Mouse (Mus musculus) embryonic stem cell, embryonic (primary cell): ENCODE data around the gene Lpar3.

Source experiments
- CTCF ChIA-PET, 4 experiments: fragments of 300-600 bp in 2 of 4; fragments of 350-600 bp in 2 of 4; sonication (Branson Sonifier 250); formaldehyde crosslinking; loops; one replicate each; lab custom pipeline; 2022; ENCODE audit warnings: inconsistent platforms in 2 of 4; lab: Charles Lee
- POLR2A ChIA-PET, 4 experiments: fragments of 300-600 bp in 2 of 4; fragments of 350-600 bp in 2 of 4; sonication (Branson Sonifier 250); formaldehyde crosslinking; loops; one replicate each; lab custom pipeline; 2022; ENCODE audit warnings: antibody characterized with exemption in 4 of 4, inconsistent platforms in 1 of 4; lab: Charles Lee

Gene Lpar3

GRCm38 (mm10) chr3:146237676-146238075, 16.9 kb downstream of the Lpar3 start:
- CTCF ChIA-PET: no interaction called here
- POLR2A ChIA-PET: interaction anchor here in 1 of 4 experiments (1.0 kb wide), 1 partner anchor 35 kb away, joined by 3 read pairs; no protein-coding TSS in a partner anchor

GRCm38 (mm10) chr3:146244630-146245029, 23.9 kb downstream of the Lpar3 start:
- CTCF ChIA-PET: no interaction called here
- POLR2A ChIA-PET: no interaction called here

- CTCF ChIA-PET: interaction anchor here in 3 of 4 experiments (0.7 to 1.0 kb wide), 5 partner anchors 16 to 69 kb away, joined by 3 to 4 read pairs (median 3); no protein-coding TSS in a partner anchor
- POLR2A ChIA-PET: no interaction called here
Measured at GRCm38 (mm10) chr3:146246557-146246956, 25.8 kb downstream of the Lpar3 start.

- ChIA-PET POLR2A (no interaction called here), CTCF (interaction anchor here in 3 of 4 experiments (0.7 to 1.0 kb wide), 4 partner anchors 16 to 69 kb away, joined by 3 to 4 read pairs (median 3); no protein-coding TSS in a partner anchor)
Measured at GRCm38 (mm10) chr3:146246992-146247391, 26.2 kb downstream of the Lpar3 start.

GRCm38 (mm10) chr3:146249895-146250294, 29.1 kb downstream of the Lpar3 start:
- ChIA-PET CTCF (no interaction called here), POLR2A (no interaction called here)

GRCm38 (mm10) chr3:146251771-146252170, 31.0 kb downstream of the Lpar3 start:
- POLR2A ChIA-PET: no interaction called here
- CTCF ChIA-PET: no interaction called here

- CTCF ChIA-PET: interaction anchor here in 1 of 4 experiments (0.5 kb wide), 1 partner anchor 67 kb away, joined by 9 read pairs; no protein-coding TSS in a partner anchor
- POLR2A ChIA-PET: interaction anchor here in 1 of 4 experiments (0.5 kb wide), 1 partner anchor 463 kb away, joined by 3 read pairs; no protein-coding TSS in a partner anchor
Measured at GRCm38 (mm10) chr3:146253736-146254320, 33.1 kb downstream of the Lpar3 start.

- ChIA-PET POLR2A (no interaction called here), CTCF (interaction anchor here in 1 of 4 experiments (0.6 kb wide), 1 partner anchor 684 kb away, joined by 3 read pairs; no protein-coding TSS in a partner anchor)
Measured at GRCm38 (mm10) chr3:146255123-146255522, 34.4 kb downstream of the Lpar3 start.

GRCm38 (mm10) chr3:146257483-146258122, 36.8 kb downstream of the Lpar3 start:
- ChIA-PET CTCF (interaction anchor here in 2 of 4 experiments (0.6 kb wide), 3 partner anchors 19 to 191 kb away, joined by 3 read pairs; no protein-coding TSS in a partner anchor), POLR2A (interaction anchor here in 1 of 4 experiments (0.7 kb wide), 1 partner anchor 27 kb away, joined by 4 read pairs; no protein-coding TSS in a partner anchor)

GRCm38 (mm10) chr3:146260203-146260602, 39.4 kb downstream of the Lpar3 start:
- ChIA-PET CTCF (interaction anchor here in 1 of 4 experiments (0.7 kb wide), 2 partner anchors 77 to 161 kb away, joined by 7 to 11 read pairs; no protein-coding TSS in a partner anchor), POLR2A (no interaction called here)

- POLR2A ChIA-PET: no interaction called here
- CTCF ChIA-PET: interaction anchor here in 1 of 4 experiments (0.7 kb wide), 1 partner anchor 77 kb away, joined by 11 read pairs; no protein-coding TSS in a partner anchor
Measured at GRCm38 (mm10) chr3:146260845-146261244, 40.1 kb downstream of the Lpar3 start.

- ChIA-PET POLR2A (no interaction called here), CTCF (no interaction called here)
Measured at GRCm38 (mm10) chr3:146262536-146262935, 41.8 kb downstream of the Lpar3 start.

- CTCF ChIA-PET: no interaction called here
- POLR2A ChIA-PET: interaction anchor here in 2 of 4 experiments (0.5 to 0.6 kb wide), 2 partner anchors 10 to 78 kb away, joined by 4 read pairs; no protein-coding TSS in a partner anchor
Measured at GRCm38 (mm10) chr3:146264146-146264545, 43.4 kb downstream of the Lpar3 start.

GRCm38 (mm10) chr3:146265545-146266130, 44.9 kb downstream of the Lpar3 start:
- POLR2A ChIA-PET: no interaction called here
- CTCF ChIA-PET: no interaction called here

GRCm38 (mm10) chr3:146268024-146268801, 47.5 kb downstream of the Lpar3 start:
- ChIA-PET POLR2A (interaction anchor here in 1 of 4 experiments (0.7 kb wide), 1 partner anchor 420 kb away, joined by 8 read pairs; no protein-coding TSS in a partner anchor), CTCF (interaction anchor here in 1 of 4 experiments (0.7 kb wide), 1 partner anchor 100 kb away, joined by 5 read pairs; no protein-coding TSS in a partner anchor)

GRCm38 (mm10) chr3:146274503-146274902, 53.7 kb downstream of the Lpar3 start:
- CTCF ChIA-PET: no interaction called here
- POLR2A ChIA-PET: interaction anchor here in 1 of 4 experiments (0.7 kb wide), 1 partner anchor 11 kb away, joined by 4 read pairs; no protein-coding TSS in a partner anchor

- ChIA-PET POLR2A (no interaction called here), CTCF (no interaction called here)
Measured at GRCm38 (mm10) chr3:146275360-146276025, 54.7 kb downstream of the Lpar3 start.

- POLR2A ChIA-PET: no interaction called here
- CTCF ChIA-PET: interaction anchor here in 1 of 4 experiments (1.3 kb wide), 1 partner anchor 91 kb away, joined by 3 read pairs; no protein-coding TSS in a partner anchor
Measured at GRCm38 (mm10) chr3:146276026-146276409, 55.3 kb downstream of the Lpar3 start.
